Mouse (Mus musculus) midbrain, embryonic 14.5 days (tissue): Measurements from ENCODE around the gene Smyd3. TPM values are rescaled to one million over a fixed set of nuclear protein-coding genes. Genes with fewer than 3 reads are reported as not detected.
"Not testable (repeated sequence)": the region's sequence is repeated elsewhere in the genome, so short reads cannot be mapped to it uniquely, and the experiment has no call there.

Experiments
- ATAC-seq: fragments of 200-750 bp; cut with Nextera tagmentation; 2 replicates; pipeline ENCODE4 v1.8.0; 2017; ENCODE audit warnings: moderate number of reproducible peaks, moderate library complexity; ENCODE audit not compliant: low FRiP score, low TSS enrichment
- DNase-seq: peaks from one replicate; pipeline ENCODE4 v3.0.0-alpha.2; 2015
- H3K27ac ChIP-seq: fragments of 300-500 bp; sonication (generic); replicated peaks from 2 replicates; pipeline ENCODE4 v1.5.1; 2014; ENCODE audit warnings: mild to moderate bottlenecking, low read depth, low read length, moderate library complexity
- H3K27me3 ChIP-seq: fragments of 300-500 bp; sonication (generic); 2 replicates; pipeline ENCODE4 v1.6.1; 2014; ENCODE audit warnings: low read length, control low read depth, mixed read lengths; ENCODE audit not compliant: control insufficient read depth, insufficient read depth
- H3K36me3 ChIP-seq: fragments of 300-500 bp; sonication (generic); 2 replicates; pipeline ENCODE4 v1.6.1; 2014; ENCODE audit warnings: low read length, control low read depth; ENCODE audit not compliant: control insufficient read depth, insufficient read depth
- H3K4me1 ChIP-seq: fragments of 300-500 bp; sonication (generic); 2 replicates; pipeline ENCODE4 v1.6.1; 2014; ENCODE audit warnings: mild to moderate bottlenecking, antibody characterized with exemption, low read length, control low read depth; ENCODE audit not compliant: control insufficient read depth, insufficient read depth
- H3K4me2 ChIP-seq: fragments of 300-500 bp; sonication (generic); 2 replicates; pipeline ENCODE4 v1.6.1; 2014; ENCODE audit warnings: mild to moderate bottlenecking, low read length, moderate library complexity
- H3K4me3 ChIP-seq: fragments of 300-500 bp; sonication (generic); replicated peaks from 2 replicates; pipeline ENCODE4 v1.5.1; 2014; ENCODE audit warnings: low read depth, low read length
- H3K9ac ChIP-seq: fragments of 300-500 bp; sonication (generic); replicated peaks from 2 replicates; pipeline ENCODE4 v1.6.1; 2014; ENCODE audit warnings: mild to moderate bottlenecking, low read length, moderate library complexity
- H3K9me3 ChIP-seq: fragments of 300-500 bp; sonication (generic); 2 replicates; pipeline ENCODE4 v1.6.1; 2016; ENCODE audit warnings: low read length, control low read depth, mixed read lengths; ENCODE audit not compliant: control insufficient read depth
- WGBS: fragments of 180-500 bp; shearing (Covaris S2); extraction: QIAGEN DNeasy Blood & Tissue Kit; methylation state at CpG from one replicate; pipeline ENCODE4 v1.1.7; 2014; 5-methylcytosine and 5-hydroxymethylcytosine counted together
- polyA plus RNA-seq: library from polyadenylated mRNA; unstranded; fragments of >200 nt; fragmentation: Nextera tagmentation; extraction: Ambion mirVana; gene quantifications from 2 replicates; pipeline ENCODE4 v1.2.1, GENCODE M21; 2014

The Smyd3 gene
- polyA plus RNA-seq, 1 experiment from 2014 or later = 21.5 TPM

GRCm38 (mm10) chr1:179290181-179290580, 227.7 kb downstream of the Smyd3 start:
- H3K9me3 ChIP-seq = not testable (repeated sequence)
- WGBS = 92% methylated on average over 6 of the region's 6 CpGs

GRCm38 (mm10) chr1:179289744-179290143, 228.1 kb downstream of the Smyd3 start:
- Histone ChIP-seq H3K4me3 (no peak overlapping the region), H3K36me3 (no peaks in the 10 kb centered on the region), H3K4me2 (no peak overlapping the region), H3K9ac (no peak overlapping the region), H3K27me3 (no peaks in the 10 kb centered on the region), H3K9me3 (no peaks in the 10 kb centered on the region), H3K27ac (no peak overlapping the region), H3K4me1 (no peaks in the 10 kb centered on the region)
- no peak for ATAC-seq
- DNase-seq = no peak
- WGBS = 97% methylated on average over 3 of the region's 3 CpGs

More at GRCm38 (mm10) chr1:179290181-179290580, 227.7 kb downstream of the Smyd3 start:
- not testable (repeated sequence) for DNase-seq, ATAC-seq, H3K27me3 ChIP-seq, H3K4me2 ChIP-seq, H3K4me1 ChIP-seq, H3K4me3 ChIP-seq, H3K9ac ChIP-seq, H3K27ac ChIP-seq, H3K36me3 ChIP-seq

- Histone ChIP-seq H3K36me3 (no peaks in the 10 kb centered on the region), H3K4me2 (no peak overlapping the region), H3K4me1 (no peaks in the 10 kb centered on the region), H3K27me3 (no peaks in the 10 kb centered on the region), H3K27ac (no peak overlapping the region), H3K9me3 (no peaks in the 10 kb centered on the region), H3K4me3 (no peak overlapping the region), H3K9ac (no peak overlapping the region)
- DNase-seq = no peak
- ATAC-seq = no peak
- 84% methylated on average over 6 of the region's 6 CpGs for WGBS
Observed at GRCm38 (mm10) chr1:179286748-179287147, 231.1 kb downstream of the Smyd3 start.

- no peak overlapping the region for H3K27ac ChIP-seq
- no peaks in the 10 kb centered on the region for H3K9me3 ChIP-seq
- H3K27me3 ChIP-seq = no peaks in the 10 kb centered on the region
- whole genome bisulfite sequencing = 87% methylated on average over 5 of the region's 5 CpGs
- H3K36me3 ChIP-seq = no peaks in the 10 kb centered on the region
- H3K4me3 ChIP-seq = no peak overlapping the region
- no peak for DNase-seq
- no peak for ATAC-seq
- H3K4me2 ChIP-seq = no peak overlapping the region
- no peaks in the 10 kb centered on the region for H3K4me1 ChIP-seq
- H3K9ac ChIP-seq = no peak overlapping the region
Observed at GRCm38 (mm10) chr1:179282821-179283220, 235.0 kb downstream of the Smyd3 start.

GRCm38 (mm10) chr1:179281401-179282121, 236.3 kb downstream of the Smyd3 start:
- H3K9ac ChIP-seq = no peak overlapping the region
- peak; percentile 35 for DNase-seq
- H3K36me3 ChIP-seq = no peaks in the 10 kb centered on the region
- WGBS = 83% methylated on average over 13 of the region's 13 CpGs
- no peaks in the 10 kb centered on the region for H3K4me1 ChIP-seq
- no peaks in the 10 kb centered on the region for H3K9me3 ChIP-seq
- no peak for ATAC-seq
- H3K4me3 ChIP-seq = no peak overlapping the region
- no peak overlapping the region for H3K4me2 ChIP-seq
- H3K27me3 ChIP-seq = no peaks in the 10 kb centered on the region
- H3K27ac ChIP-seq = no peak overlapping the region

GRCm38 (mm10) chr1:179279116-179279515, 238.7 kb downstream of the Smyd3 start:
- no peaks in the 10 kb centered on the region for H3K9me3 ChIP-seq
- H3K36me3 ChIP-seq = no peaks in the 10 kb centered on the region
- H3K4me3 ChIP-seq = no peak overlapping the region
- no peak for ATAC-seq
- no peak overlapping the region for H3K9ac ChIP-seq
- 97% methylated on average over 4 of the region's 4 CpGs for WGBS
- H3K27ac ChIP-seq = no peak overlapping the region
- H3K27me3 ChIP-seq = no peaks in the 10 kb centered on the region
- DNase-seq = no peak
- H3K4me1 ChIP-seq = 0 out of 2 replicates have a peak, but pooled peaks cover 2% of the 10 kb centered on the region
- H3K4me2 ChIP-seq = no peak overlapping the region

- Histone ChIP-seq H3K4me1 (0 out of 2 replicates have a peak, but pooled peaks cover 2% of the 10 kb centered on the region), H3K4me2 (no peak overlapping the region), H3K27ac (no peak overlapping the region), H3K9ac (no peak overlapping the region), H3K27me3 (no peaks in the 10 kb centered on the region), H3K36me3 (no peaks in the 10 kb centered on the region), H3K4me3 (no peak overlapping the region), H3K9me3 (no peaks in the 10 kb centered on the region)
- ATAC-seq = no peak
- no peak for DNase-seq
- WGBS = 92% methylated on average over 9 of the region's 9 CpGs
Observed at GRCm38 (mm10) chr1:179277346-179277745, 240.5 kb downstream of the Smyd3 start.

- Histone ChIP-seq H3K27me3 (no peaks in the 10 kb centered on the region), H3K9ac (no peak overlapping the region), H3K4me3 (no peak overlapping the region), H3K4me1 (0 out of 2 replicates have a peak, but pooled peaks cover 2% of the 10 kb centered on the region), H3K9me3 (no peaks in the 10 kb centered on the region), H3K36me3 (no peaks in the 10 kb centered on the region), H3K4me2 (no peak overlapping the region), H3K27ac (no peak overlapping the region)
- 97% methylated on average over 1 of the region's 1 CpGs for WGBS
- ATAC-seq (no peak), DNase-seq (no peak)
Observed at GRCm38 (mm10) chr1:179276866-179277265, 241.0 kb downstream of the Smyd3 start.

GRCm38 (mm10) chr1:179272926-179273325, 244.9 kb downstream of the Smyd3 start:
- WGBS = 88% methylated on average over 4 of the region's 4 CpGs
- H3K36me3 ChIP-seq = no peaks in the 10 kb centered on the region
- no peak overlapping the region for H3K4me2 ChIP-seq
- no peak overlapping the region for H3K9ac ChIP-seq
- 0 out of 2 replicates have a peak, but pooled peaks cover 2% of the 10 kb centered on the region for H3K4me1 ChIP-seq
- no peak overlapping the region for H3K27ac ChIP-seq
- H3K9me3 ChIP-seq = 0 out of 2 replicates have a peak, but pooled peaks cover 3% of the 10 kb centered on the region
- DNase-seq (no peak), ATAC-seq (no peak)
- no peak overlapping the region for H3K4me3 ChIP-seq
- no peaks in the 10 kb centered on the region for H3K27me3 ChIP-seq
